Comparison of ENCODE assay signal across 17 mouse cellular contexts in genomic region chr2:142694019-142694935, GRCm38 (mm10).
DNase-seq lines count a peak whose midpoint lies in the region; ATAC-seq and TF ChIP-seq lines count a peak whose summit lies in the region.
"Had no signal": no experiment of that assay in that cellular context is flagged by ENCODE, and none has a peak within 500 bp of the region (broad histone marks: within the 10 kb centered on the region; RNA-seq: fewer than 3 reads in every experiment).

No protein-coding gene starts in this region.

- H3K4me3 ChIP-seq in hindbrain, postnatal 0 days (ENCODE audit: low read length), result no peak overlapping the region
- no peak overlapping the region for H3K4me3 ChIP-seq in hindbrain, embryonic 12.5 days
- H3K4me3 ChIP-seq in heart, embryonic 11.5 days (ENCODE audit: low read depth, low read length), result no peak overlapping the region
- H3K4me3 ChIP-seq: erythroblast, embryonic 14.5 days; heart, embryonic 15.5 days; hindbrain, embryonic 13.5 days; midbrain, embryonic 13.5 days had no signal

- H3K36me3 ChIP-seq in hindbrain, postnatal 0 days (ENCODE audit: insufficient read depth, low read length), result no peaks in the 10 kb centered on the region
- H3K36me3 ChIP-seq in hindbrain, embryonic 12.5 days, result no peaks in the 10 kb centered on the region
- H3K36me3 ChIP-seq in heart, embryonic 11.5 days (ENCODE audit: control insufficient read depth, insufficient read depth, low read length), result no peaks in the 10 kb centered on the region
- H3K36me3 ChIP-seq: heart, embryonic 15.5 days; hindbrain, embryonic 13.5 days; midbrain, embryonic 13.5 days had no signal

- ATAC-seq in hindbrain, postnatal 0 days, result peak; percentile 58; the same call in 1 of the 2 replicates
- no peak for ATAC-seq in hindbrain, embryonic 12.5 days (ENCODE audit: low FRiP score)
- peak; percentile 39; the same call in 1 of the 2 replicates for ATAC-seq in megakaryocyte progenitor cell, adult 5-6 weeks (replicated peaks; ENCODE audit: poor library complexity)
- ATAC-seq in heart, embryonic 11.5 days (replicated peaks; ENCODE audit: insufficient number of reproducible peaks, low FRiP score, low TSS enrichment), result no peak
- ATAC-seq: midbrain, embryonic 13.5 days had no signal

- no peaks in the 10 kb centered on the region for H3K9me3 ChIP-seq in hindbrain, postnatal 0 days (ENCODE audit: low read length)
- H3K9me3 ChIP-seq in hindbrain, embryonic 12.5 days (replicated peaks), result no peaks in the 10 kb centered on the region
- no peaks in the 10 kb centered on the region for H3K9me3 ChIP-seq in heart, embryonic 11.5 days (replicated peaks; ENCODE audit: control insufficient read depth, low read length)
- H3K9me3 ChIP-seq: heart, embryonic 15.5 days; hindbrain, embryonic 13.5 days; midbrain, embryonic 13.5 days had no signal

- no peak overlapping the region for H3K9ac ChIP-seq in hindbrain, postnatal 0 days (replicated peaks; ENCODE audit: low read length)
- H3K9ac ChIP-seq in hindbrain, embryonic 12.5 days, result no peak overlapping the region
- H3K9ac ChIP-seq in heart, embryonic 11.5 days (ENCODE audit: low read depth, low read length), result no peak overlapping the region
- H3K9ac ChIP-seq: heart, embryonic 15.5 days; hindbrain, embryonic 13.5 days; midbrain, embryonic 13.5 days had no signal

- no peak for TF ChIP-seq CTCF in hindbrain, postnatal 0 days (IDR thresholded peaks at IDR 0.05; ENCODE audit: low read depth)

- H3K4me1 ChIP-seq in hindbrain, postnatal 0 days (ENCODE audit: insufficient read depth, low read length), result no peaks in the 10 kb centered on the region
- no peaks in the 10 kb centered on the region; the same call in 1 of the 2 replicates for H3K4me1 ChIP-seq in hindbrain, embryonic 12.5 days
- H3K4me1 ChIP-seq in heart, embryonic 11.5 days (ENCODE audit: control insufficient read depth, insufficient read depth, low read length), result no peaks in the 10 kb centered on the region
- H3K4me1 ChIP-seq: midbrain, embryonic 13.5 days had no signal

- H3K27me3 ChIP-seq in hindbrain, postnatal 0 days (ENCODE audit: insufficient read depth, low read length), result no peaks in the 10 kb centered on the region
- no peaks in the 10 kb centered on the region for H3K27me3 ChIP-seq in hindbrain, embryonic 12.5 days
- H3K27me3 ChIP-seq in heart, embryonic 11.5 days (ENCODE audit: control insufficient read depth, insufficient read depth, low read length), result no peaks in the 10 kb centered on the region
- H3K27me3 ChIP-seq: heart, embryonic 15.5 days; hindbrain, embryonic 13.5 days; midbrain, embryonic 13.5 days had no signal

- 78% methylated on average over 3 of the region's 3 CpGs for WGBS in hindbrain, postnatal 0 days
- WGBS in hindbrain, embryonic 12.5 days, result 66% methylated on average over 3 of the region's 3 CpGs
- 75% methylated on average over 3 of the region's 3 CpGs for WGBS in heart, embryonic 11.5 days (ENCODE audit: insufficient replicate concordance)

- no peak overlapping the region for H3K4me2 ChIP-seq in hindbrain, postnatal 0 days (ENCODE audit: low read depth, low read length)
- no peak overlapping the region for H3K4me2 ChIP-seq in hindbrain, embryonic 12.5 days (replicated peaks)
- H3K4me2 ChIP-seq in heart, embryonic 11.5 days, result no peak overlapping the region
- H3K4me2 ChIP-seq: heart, embryonic 15.5 days; hindbrain, embryonic 13.5 days; midbrain, embryonic 13.5 days had no signal

- DNase-seq in hindbrain, postnatal 0 days (ENCODE audit: low spot score), result peak; percentile 32
- DNase-seq in Muller cell, postnatal 12 days (ENCODE audit: inconsistent ontology term), result peak; percentile 71
- peak; percentile 53 for DNase-seq in cerebellum, adult 11-12 months
- DNase-seq in liver, result no peak
- DNase-seq: adrenal gland, adult 8-10 months; embryo, embryonic 11 days; gastrocnemius, postnatal 36 days; lung, adult 2 months; lung, postnatal 4 days; right cerebral cortex, postnatal 25 days had no signal

- H3K27ac ChIP-seq in hindbrain, postnatal 0 days, result no peak overlapping the region
- H3K27ac ChIP-seq in hindbrain, embryonic 12.5 days, result no peak overlapping the region
- no peak overlapping the region for H3K27ac ChIP-seq in heart, embryonic 11.5 days (ENCODE audit: low read depth, low read length)
- H3K27ac ChIP-seq: heart, embryonic 15.5 days; hindbrain, embryonic 13.5 days; midbrain, embryonic 13.5 days had no signal

Comparison
In these comparisons a context has a peak if more than half of its experiments do, and no peak if none do; other contexts are left out.
1. ATAC-seq: peak in hindbrain, postnatal 0 days (single experiment) and megakaryocyte progenitor cell, adult 5-6 weeks (single experiment); none in hindbrain, embryonic 12.5 days (single experiment) and heart, embryonic 11.5 days (single experiment).